Mouse (Mus musculus) frontal cortex, postnatal 25 days (tissue): ENCODE data around the gene Crnn.

Source experiments
- DNase-seq, 2 experiments: peaks; one replicate each; pipeline ENCODE4 v3.0.0; 2022; ENCODE audit warnings: low spot score in 2 of 2

Gene Crnn

GRCm38 (mm10) chr3:93144510-93145051 lies at the start of gene Crnn:
Gene Crnn, plus strand, starts transcription at chr3:93144787.
- no peak for DNase-seq

- no peak for DNase-seq
Measured at GRCm38 (mm10) chr3:93096447-93096846, 48.1 kb upstream of the Crnn start.

GRCm38 (mm10) chr3:93111668-93112067 lies 32.9 kb upstream of the Crnn start:
- DNase-seq = no peak

GRCm38 (mm10) chr3:93114481-93114880 lies 30.1 kb upstream of the Crnn start:
- peak in 1 of 2 experiments; percentile 28 for DNase-seq

GRCm38 (mm10) chr3:93119101-93119500 lies 25.5 kb upstream of the Crnn start:
- no peak for DNase-seq

- no peak for DNase-seq
Measured at GRCm38 (mm10) chr3:93128052-93128451, 16.5 kb upstream of the Crnn start.

GRCm38 (mm10) chr3:93129076-93129475 lies 15.5 kb upstream of the Crnn start:
- no peak for DNase-seq

- DNase-seq = peak; percentile 22 to 46
Measured at GRCm38 (mm10) chr3:93130460-93130859, 14.1 kb upstream of the Crnn start.

- no peak for DNase-seq
Measured at GRCm38 (mm10) chr3:93162502-93162901, 17.9 kb downstream of the Crnn start.

- DNase-seq = no peak
Measured at GRCm38 (mm10) chr3:93162996-93163592, 18.5 kb downstream of the Crnn start.

GRCm38 (mm10) chr3:93180856-93181255 lies 36.3 kb downstream of the Crnn start:
- no peak for DNase-seq

GRCm38 (mm10) chr3:93196978-93197377 lies 52.4 kb downstream of the Crnn start, which contains the start of gene Flg2:
Gene Flg2, plus strand, starts transcription at chr3:93197278.
- no peak for DNase-seq
